Mouse (Mus musculus) inflammation-experienced regulatory T-cells, adult 6 months (primary cell): ENCODE measurements around the gene Adap2. TPM values are rescaled to one million over a fixed set of nuclear protein-coding genes. Genes with fewer than 3 reads are reported as not detected.

Source experiments
- ATAC-seq: one replicate; pipeline ENCODE4 v1.8.0; 2017
- polyA plus RNA-seq, 3 experiments: library from polyadenylated mRNA; unstranded; fragments of 100-300 nt; shearing (Covaris generic); gene quantifications; one replicate each; pipeline ENCODE4 v1.2.1; 2017

Gene Adap2
- polyA plus RNA-seq, 3 experiments from 2014 or later: 0.47 TPM; not detected in 2

DNA sequence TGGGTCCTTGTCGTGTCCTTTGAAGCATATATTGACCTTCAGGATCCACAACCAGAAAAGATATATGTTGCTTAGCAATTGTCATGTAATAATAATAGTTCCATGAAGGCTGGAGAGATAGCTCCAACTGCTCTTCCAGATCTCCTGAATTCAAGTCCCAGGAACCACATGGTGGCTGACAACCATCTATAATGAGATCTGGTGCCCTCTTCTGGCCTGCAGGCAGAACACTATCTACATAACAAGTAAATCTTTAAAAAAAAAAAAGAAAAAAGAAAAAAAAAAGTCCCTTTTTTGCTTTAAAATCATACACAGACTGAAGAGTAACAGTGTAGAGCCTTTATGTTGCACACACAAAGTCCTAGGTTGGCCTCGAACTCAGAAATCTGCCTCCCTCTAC lies 45.9 kb downstream of the Adap2 start:
- ATAC-seq: no peak

DNA sequence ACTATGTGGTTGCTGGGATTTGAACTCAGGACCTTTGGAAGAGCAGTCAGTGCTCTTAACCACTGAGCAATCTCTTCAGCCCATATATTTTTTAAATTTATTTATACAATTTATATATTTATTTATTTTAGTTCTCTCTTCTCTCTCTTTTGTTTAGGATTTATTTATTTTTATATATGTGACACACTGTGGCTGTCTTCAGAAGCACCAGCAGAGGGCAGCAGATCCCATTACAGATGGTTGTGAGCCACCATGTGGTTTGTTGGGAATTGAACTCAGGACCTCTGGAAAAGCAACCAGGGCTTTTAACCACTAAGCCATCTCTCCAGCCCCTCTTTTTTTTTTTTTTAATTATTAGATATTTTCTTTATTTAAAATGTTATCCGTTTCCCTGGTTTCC lies 46.4 kb downstream of the Adap2 start:
- ATAC-seq: no peak

DNA sequence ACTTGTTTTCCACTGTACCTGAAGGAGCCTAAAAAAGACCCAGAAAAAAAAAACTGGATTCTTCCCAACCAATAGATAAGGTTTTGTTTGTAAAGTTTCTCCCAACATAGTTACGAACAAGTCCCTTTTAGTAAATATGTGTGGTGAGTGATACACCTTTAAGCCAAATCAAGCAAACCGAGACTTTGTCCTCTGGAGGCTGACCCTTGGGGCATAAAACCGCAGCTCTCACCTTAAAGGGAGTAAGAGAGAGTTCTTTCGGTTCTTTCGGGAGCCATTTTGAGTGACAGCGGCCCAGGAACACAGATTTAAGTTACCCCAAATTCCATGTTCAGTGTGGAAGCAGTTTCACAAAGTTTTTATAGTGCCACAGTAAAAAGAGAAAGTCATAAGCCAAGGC lies 48.4 kb downstream of the Adap2 start:
- ATAC-seq: no peak

DNA sequence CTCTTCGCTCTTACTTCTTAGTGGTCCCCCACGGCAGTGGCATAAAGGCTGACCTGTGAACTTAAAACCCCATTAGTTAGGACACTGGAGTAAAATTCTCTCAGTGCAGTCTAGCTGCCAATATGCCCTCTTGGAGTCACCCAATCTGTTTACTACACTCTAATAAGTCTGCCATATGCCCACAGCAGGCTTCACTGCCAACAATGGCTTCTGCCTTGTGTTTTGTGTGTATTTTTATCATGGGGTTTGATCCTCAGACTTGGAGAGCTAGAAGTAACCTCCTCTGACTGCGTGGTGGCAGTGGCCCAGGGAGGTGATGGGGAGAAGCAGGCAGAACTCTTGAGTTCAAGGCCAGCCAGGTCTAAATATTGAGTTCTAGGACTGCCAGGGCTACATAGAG lies 50.1 kb downstream of the Adap2 start:
- ATAC-seq: no peak

DNA sequence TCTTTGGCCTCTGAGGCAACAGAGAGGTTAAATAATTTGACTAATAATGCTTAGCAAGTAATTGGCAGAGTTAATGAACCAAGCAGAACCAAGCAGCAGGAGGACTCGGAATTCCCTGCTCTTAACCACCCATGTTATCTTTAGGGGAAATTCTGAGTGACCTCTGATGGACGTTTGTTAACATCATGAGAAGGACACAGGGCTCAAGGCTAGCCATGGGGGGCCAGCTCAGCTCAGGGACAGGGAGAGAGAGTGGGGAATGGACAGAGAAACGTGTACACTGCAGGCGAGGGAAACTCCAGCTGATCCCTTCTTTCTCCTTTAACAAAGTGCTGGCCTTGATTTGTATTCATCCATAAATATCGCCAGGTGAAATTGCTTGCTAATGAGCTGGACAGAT lies 51.0 kb downstream of the Adap2 start:
- ATAC-seq: no peak

DNA sequence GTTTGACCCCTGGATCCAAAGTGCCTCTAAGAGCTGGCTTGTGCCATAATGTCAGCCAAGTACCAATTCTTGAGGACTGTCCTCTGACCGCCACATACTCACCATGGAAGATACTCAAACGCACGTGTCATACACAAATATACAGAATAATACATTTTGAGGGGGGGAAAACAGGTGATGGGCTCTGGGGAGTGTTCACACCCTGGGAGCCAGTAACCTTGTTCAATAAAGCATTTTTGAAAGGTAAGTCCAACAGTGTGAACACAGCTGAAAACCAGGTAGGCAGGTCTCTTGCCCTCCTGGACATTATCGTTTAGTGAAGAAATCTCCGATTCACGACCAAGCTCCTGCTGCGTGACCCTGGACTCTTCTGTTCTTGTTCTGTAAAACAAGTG lies 54.6 kb downstream of the Adap2 start:
- ATAC-seq: no peak

DNA sequence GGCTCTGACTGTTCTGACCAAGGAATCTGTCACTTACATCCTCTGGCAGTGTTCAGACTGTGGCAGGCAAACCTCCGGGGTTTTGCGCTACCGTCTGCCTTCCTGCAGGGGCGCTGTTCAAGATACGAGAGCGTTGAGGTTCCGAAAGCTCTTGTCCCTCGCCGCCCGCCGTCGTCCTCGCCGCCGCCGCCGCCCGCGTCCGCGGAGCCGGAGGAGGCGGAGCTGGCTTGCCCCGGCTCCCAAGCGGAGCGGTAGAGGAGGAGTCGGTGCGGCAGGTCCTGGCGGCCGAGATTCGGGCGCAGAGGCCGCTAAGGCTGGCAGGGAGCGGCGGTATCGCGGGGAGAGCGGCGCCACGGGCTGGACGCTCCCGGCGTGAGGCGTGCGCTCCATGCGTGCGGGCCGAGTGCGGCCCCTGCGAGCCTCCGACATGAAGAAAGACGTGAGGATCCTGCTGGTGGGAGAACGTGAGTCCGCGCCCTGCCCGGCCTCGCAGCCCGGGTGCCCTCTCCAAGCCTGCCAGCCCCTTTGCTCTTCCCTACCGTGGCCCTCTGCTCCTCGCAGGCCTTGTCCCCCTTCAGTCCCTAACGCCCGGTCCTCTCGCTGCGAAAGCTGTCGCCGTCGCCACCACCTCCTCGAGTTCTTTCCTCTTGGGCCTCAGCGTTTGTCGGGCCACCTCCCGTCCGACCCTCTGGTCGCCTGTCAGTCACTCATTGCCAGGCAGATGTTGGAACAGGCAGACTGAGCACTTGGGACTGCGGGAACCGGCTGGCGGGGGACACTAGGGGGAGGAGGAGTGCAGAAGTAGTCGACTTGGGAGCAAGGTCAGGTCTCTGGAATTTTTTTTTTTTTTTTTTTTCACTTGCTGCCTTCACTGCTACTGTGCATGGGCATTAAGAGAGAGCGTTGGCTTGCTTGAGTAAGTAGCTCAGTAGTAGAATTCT lies 55.2 kb downstream of the Adap2 start, which contains the start of gene Rhot1:
Gene Rhot1 (plus strand): TSS at position 160 of the 941 bp plus-strand sequence.
- ATAC-seq: peak; percentile 94

DNA sequence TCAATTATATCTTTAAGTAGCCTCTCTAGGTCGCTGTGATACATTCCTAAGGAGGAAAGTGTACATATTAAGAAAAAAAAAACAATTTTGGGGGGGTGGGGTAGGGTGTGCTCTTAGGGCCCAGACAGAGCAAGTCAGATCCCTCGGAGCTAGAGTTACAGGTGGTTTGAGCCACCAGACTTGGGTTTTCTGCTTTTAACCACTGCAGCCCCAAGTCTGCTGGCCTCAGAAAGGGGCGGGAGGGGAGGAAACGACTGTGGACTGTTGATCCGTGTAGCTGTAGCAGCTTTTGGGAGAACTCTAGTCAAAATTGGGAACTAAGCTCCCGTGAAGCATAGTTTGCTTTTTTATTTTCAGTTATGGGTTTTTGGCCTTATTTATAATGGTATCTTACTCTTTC lies 56.4 kb downstream of the Adap2 start:
- ATAC-seq: no peak

DNA sequence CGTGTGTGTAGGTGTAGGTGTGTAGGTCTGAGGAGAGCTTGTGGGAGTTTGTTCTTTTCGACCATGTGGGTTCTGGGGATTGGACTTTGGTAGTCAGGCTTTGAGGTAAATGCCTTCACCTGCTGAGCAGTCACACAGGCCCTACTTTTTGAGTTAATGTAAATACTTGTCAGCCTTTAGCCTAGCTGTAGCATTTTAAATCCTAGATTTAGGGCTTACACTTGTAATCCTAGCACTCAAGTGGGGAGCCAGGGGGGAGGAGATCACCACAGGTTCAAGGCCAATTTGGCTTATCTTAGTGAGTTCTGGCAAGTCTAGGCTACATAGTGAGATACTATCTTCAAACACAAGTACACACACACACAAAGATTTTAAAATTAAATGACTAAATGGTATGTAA lies 58.4 kb downstream of the Adap2 start:
- no peak for ATAC-seq

DNA sequence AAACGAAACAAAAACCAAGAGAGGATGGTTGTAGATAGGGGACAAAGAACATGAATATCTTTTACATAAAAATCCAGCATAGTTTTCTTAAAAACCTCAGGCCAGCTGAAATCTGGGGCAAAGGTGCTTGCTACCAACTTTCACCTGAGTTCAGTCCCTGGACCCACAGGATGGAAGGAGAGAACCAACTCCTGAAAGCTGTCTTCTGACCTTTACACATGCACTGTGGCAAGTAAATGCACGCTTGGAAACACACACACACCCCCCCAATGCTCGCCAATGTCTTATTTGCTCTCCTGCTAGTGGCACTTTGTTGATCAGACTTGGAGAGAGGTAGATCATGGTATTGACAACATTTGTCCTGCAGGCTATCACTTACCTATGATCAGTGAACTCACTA lies 61.4 kb downstream of the Adap2 start:
- no peak for ATAC-seq

DNA sequence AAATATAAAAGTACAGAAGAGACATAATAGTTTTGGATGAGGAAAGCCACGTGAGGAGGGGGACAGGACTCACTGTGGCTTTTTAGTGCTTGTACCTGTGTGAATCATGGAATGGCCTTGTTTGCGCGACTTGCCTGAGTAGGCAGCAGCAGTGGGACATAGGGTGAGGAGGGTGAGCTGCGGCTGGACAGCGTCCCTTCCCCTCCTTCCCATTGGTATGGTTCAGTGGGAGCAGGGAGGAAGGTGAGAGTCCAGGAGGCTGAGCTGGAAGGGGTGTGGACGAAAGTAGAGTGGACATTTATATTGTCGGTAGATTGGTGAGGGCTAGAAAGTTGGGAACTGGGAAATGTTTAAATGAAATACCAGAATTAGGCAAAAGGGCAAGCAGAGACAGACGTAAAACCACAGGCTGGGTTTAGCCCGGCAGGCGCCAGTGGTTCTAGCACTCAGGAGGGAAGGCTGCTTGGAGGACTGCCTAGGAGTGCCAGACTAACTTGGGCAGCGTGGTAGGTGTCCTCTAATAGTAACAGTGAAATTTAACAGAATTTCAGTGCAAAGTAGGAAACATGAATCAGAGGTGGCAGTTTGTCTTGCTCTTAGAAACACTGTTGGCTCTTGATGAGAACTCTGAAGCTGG lies 64.9 kb downstream of the Adap2 start:
- ATAC-seq: no peak

Other genes starting within 250 kb of the Adap2 start
- gene Utp6, start 191.7 kb upstream of the Adap2 start, polyA plus RNA-seq: 10 to 100 TPM; 38.7 to 52.0 (median 40.7) TPM
- gene Suz12, start 161.0 kb upstream of the Adap2 start, polyA plus RNA-seq: 10 to 100 TPM; 34.6 to 40.3 (median 37.6) TPM
- gene Crlf3, start 73.1 kb upstream of the Adap2 start, polyA plus RNA-seq: 100 to 1,000 TPM in 2 of 3 experiments, 10 to 100 TPM in 1; 98.6 to 123 (median 113) TPM
- gene Atad5, start 64.7 kb upstream of the Adap2 start, polyA plus RNA-seq: 1 to 10 TPM; 2.6 to 8.1 (median 3.1) TPM
- 10 to 100 TPM; 18.9 to 34.9 (median 32.5) TPM for gene Tefm, start 11.9 kb upstream of the Adap2 start, polyA plus RNA-seq
- gene Rnf135, start 29.7 kb downstream of the Adap2 start, polyA plus RNA-seq: 10 to 100 TPM; 10.2 to 12.1 (median 11.1) TPM
- 10 to 100 TPM; 20.6 to 30.8 (median 29.8) TPM for gene Rhot1, start 54.9 kb downstream of the Adap2 start, polyA plus RNA-seq
- under 1 TPM; 0.40 to 0.78 (median 0.44) TPM for gene Rhbdl3, start 146.8 kb downstream of the Adap2 start, polyA plus RNA-seq
- 10 to 100 TPM; 13.5 to 15.2 (median 13.6) TPM for gene 5730455P16Rik, start 223.9 kb downstream of the Adap2 start, polyA plus RNA-seq
- 100 to 1,000 TPM; 288 to 361 (median 313) TPM for gene Zfp207, start 229.2 kb downstream of the Adap2 start, polyA plus RNA-seq